Mouse (Mus musculus): ENCODE measurements around the gene Fam20a. TPM values are rescaled to one million over a fixed set of nuclear protein-coding genes. Genes with fewer than 3 reads are reported as not detected.

Fam20a gene
- polyA plus RNA-seq, 1 experiment = 72.4 TPM

- peaks cover 34% of the 10 kb centered on the region for H3K79me2 ChIP-seq (ENCODE audit: control insufficient read depth, insufficient read depth)
- peak overlapping the region; percentile 87 for H3K4me2 ChIP-seq (ENCODE audit: low read depth)
- peak overlapping the region; percentile 59 for H3K4me3 ChIP-seq
- TF ChIP-seq TCF12 (IDR thresholded peaks at IDR 0.05; ENCODE audit: insufficient read depth, poor library complexity, severe bottlenecking) (no peak), POLR2AphosphoS2 (IDR thresholded peaks at IDR 0.05; ENCODE audit: insufficient read length, low read depth) (peak; percentile 49), E2F4 (IDR thresholded peaks at IDR 0.05; ENCODE audit: insufficient read depth) (no peak), MYOG (IDR thresholded peaks at IDR 0.05; ENCODE audit: control insufficient read depth in 1 of 3, insufficient read depth in 1 of 3, insufficient read length in 2 of 3, low read depth in 2 of 3) (no peak), MYOD1 (IDR thresholded peaks at IDR 0.05; ENCODE audit: control insufficient read depth in 1 of 3, insufficient read length in 2 of 3, low read depth in 2 of 3) (no peak), REST (IDR thresholded peaks at IDR 0.05; ENCODE audit: insufficient read depth, insufficient read length) (no peak), POLR2A (IDR thresholded peaks at IDR 0.05; ENCODE audit: insufficient read length, low read depth) (peak; percentile 67), MAX (IDR thresholded peaks at IDR 0.05; ENCODE audit: low read depth) (no peak)
- peak overlapping the region; percentile 32 for H3ac ChIP-seq (ENCODE audit: control insufficient read depth, insufficient read length)
- H3K27me3 ChIP-seq (ENCODE audit: control insufficient read depth, insufficient read depth, insufficient read length) = no peaks in the 10 kb centered on the region
- no peaks in the 10 kb centered on the region for H3K36me3 ChIP-seq (ENCODE audit: control insufficient read depth, insufficient read depth)
Measured at GRCm38 (mm10) chr11:109721320-109721780, 729 bp downstream of the Fam20a start.

- H3K79me2 ChIP-seq (ENCODE audit: control insufficient read depth, insufficient read depth) = peaks cover 38% of the 10 kb centered on the region
- H3K27me3 ChIP-seq (ENCODE audit: control insufficient read depth, insufficient read depth, insufficient read length) = no peaks in the 10 kb centered on the region
- H3K4me2 ChIP-seq (ENCODE audit: low read depth) = peak overlapping the region; percentile 87
- H3ac ChIP-seq (ENCODE audit: control insufficient read depth, insufficient read length) = peak overlapping the region; percentile 32
- H3K4me3 ChIP-seq = peak overlapping the region; percentile 59
- no peak for TF ChIP-seq TCF12 (IDR thresholded peaks at IDR 0.05; ENCODE audit: insufficient read depth, poor library complexity, severe bottlenecking)
- peak in 1 of 3 experiments; percentile 24 for TF ChIP-seq MYOG (IDR thresholded peaks at IDR 0.05; ENCODE audit: control insufficient read depth in 1 of 3, insufficient read depth in 1 of 3, insufficient read length in 2 of 3, low read depth in 2 of 3)
- TF ChIP-seq MYOD1 (IDR thresholded peaks at IDR 0.05; ENCODE audit: control insufficient read depth in 1 of 3, insufficient read length in 2 of 3, low read depth in 2 of 3) = peak in 2 of 3 experiments; percentile 20 to 30
- TF ChIP-seq POLR2A (IDR thresholded peaks at IDR 0.05; ENCODE audit: insufficient read length, low read depth) = peak; percentile 37
- H3K36me3 ChIP-seq (ENCODE audit: control insufficient read depth, insufficient read depth) = no peaks in the 10 kb centered on the region
Measured at GRCm38 (mm10) chr11:109720809-109721319, 1.2 kb downstream of the Fam20a start.

- Histone ChIP-seq H3K79me2 (ENCODE audit: control insufficient read depth, insufficient read depth) (peaks cover 45% of the 10 kb centered on the region), H3K4me2 (ENCODE audit: low read depth) (peak overlapping the region; percentile 87), H3K27me3 (ENCODE audit: control insufficient read depth, insufficient read depth, insufficient read length) (no peaks in the 10 kb centered on the region), H3ac (ENCODE audit: control insufficient read depth, insufficient read length) (no peak overlapping the region), H3K36me3 (ENCODE audit: control insufficient read depth, insufficient read depth) (no peaks in the 10 kb centered on the region), H3K4me3 (peak overlapping the region; percentile 59)
- TF ChIP-seq REST (IDR thresholded peaks at IDR 0.05; ENCODE audit: insufficient read depth, insufficient read length) = no peak
- TF ChIP-seq POLR2AphosphoS2 (IDR thresholded peaks at IDR 0.05; ENCODE audit: insufficient read length, low read depth) = no peak
- TF ChIP-seq E2F4 (IDR thresholded peaks at IDR 0.05; ENCODE audit: insufficient read depth) = no peak
- TF ChIP-seq SRF (IDR thresholded peaks at IDR 0.05; ENCODE audit: control insufficient read depth, insufficient read length, low read depth) = no peak
- TF ChIP-seq POLR2A (IDR thresholded peaks at IDR 0.05; ENCODE audit: insufficient read length, low read depth) = no peak
- TF ChIP-seq CEBPB (IDR thresholded peaks at IDR 0.05; ENCODE audit: insufficient read depth, poor library complexity, severe bottlenecking) = no peak
- TF ChIP-seq TCF12 (IDR thresholded peaks at IDR 0.05; ENCODE audit: insufficient read depth, poor library complexity, severe bottlenecking) = no peak
- no peak for TF ChIP-seq MYOG (IDR thresholded peaks at IDR 0.05; ENCODE audit: control insufficient read depth in 1 of 3, insufficient read depth in 1 of 3, insufficient read length in 2 of 3, low read depth in 2 of 3)
- TF ChIP-seq TCF3 (IDR thresholded peaks at IDR 0.05; ENCODE audit: insufficient read length, low read depth) = no peak
Measured at GRCm38 (mm10) chr11:109719399-109719798, 2.7 kb downstream of the Fam20a start.

DNA sequence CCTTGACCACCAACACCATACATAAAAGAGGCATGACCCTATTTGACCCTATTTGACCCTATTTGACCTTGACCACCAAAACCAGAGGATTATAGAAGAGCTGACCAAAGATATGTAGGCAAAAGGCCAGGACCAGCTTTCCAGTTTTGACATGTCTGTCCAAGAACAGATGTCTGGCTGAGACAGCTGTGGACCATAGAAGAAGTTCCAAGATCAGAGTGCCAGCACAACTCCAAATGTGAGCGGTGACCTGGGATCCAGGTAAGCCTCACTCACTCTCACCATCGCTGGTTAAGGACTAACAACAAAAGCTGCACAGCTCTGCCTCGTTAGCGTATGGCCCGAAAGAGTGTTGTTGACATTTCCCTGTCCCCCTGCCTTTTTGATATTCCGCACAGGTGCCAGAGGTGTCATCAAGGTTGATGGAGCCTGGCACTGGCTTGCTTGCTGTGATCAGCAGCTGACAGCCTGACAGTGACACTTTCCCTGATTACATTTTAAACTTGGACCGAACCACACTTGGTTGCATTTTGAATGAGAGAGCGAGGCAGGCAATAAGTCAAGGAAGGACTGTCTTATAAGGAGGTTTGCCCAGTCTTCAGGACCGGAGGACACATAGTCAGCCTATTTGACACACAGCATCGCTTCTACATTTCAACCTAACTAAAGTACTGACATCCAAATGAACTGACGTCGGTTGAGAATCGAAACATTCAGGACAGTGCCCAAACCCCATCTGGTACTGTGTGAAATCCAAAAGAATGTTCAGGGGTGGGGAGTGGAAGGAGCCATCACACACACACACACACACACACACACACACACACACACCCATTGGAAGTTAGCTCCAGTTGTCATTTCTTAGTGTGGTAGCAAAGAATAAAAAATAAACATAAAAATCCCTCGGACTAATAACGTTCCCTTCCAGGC, 3.8 kb downstream of the Fam20a start:
- no peaks in the 10 kb centered on the region for H3K27me3 ChIP-seq (ENCODE audit: control insufficient read depth, insufficient read depth, insufficient read length)
- no peak overlapping the region for H3ac ChIP-seq (ENCODE audit: control insufficient read depth, insufficient read length)
- peaks cover 51% of the 10 kb centered on the region for H3K79me2 ChIP-seq (ENCODE audit: control insufficient read depth, insufficient read depth)
- peak in 2 of 3 experiments; percentile 51 to 63 for TF ChIP-seq MYOD1 (IDR thresholded peaks at IDR 0.05; ENCODE audit: control insufficient read depth in 1 of 3, insufficient read length in 2 of 3, low read depth in 2 of 3)
- peak; percentile 62 for TF ChIP-seq TCF12 (IDR thresholded peaks at IDR 0.05; ENCODE audit: insufficient read depth, poor library complexity, severe bottlenecking)
- TF ChIP-seq SRF (IDR thresholded peaks at IDR 0.05; ENCODE audit: control insufficient read depth, insufficient read length, low read depth) = no peak
- TF ChIP-seq MYOG (IDR thresholded peaks at IDR 0.05; ENCODE audit: control insufficient read depth in 1 of 3, insufficient read depth in 1 of 3, insufficient read length in 2 of 3, low read depth in 2 of 3) = peak in 2 of 3 experiments; percentile 61 to 65
- peak overlapping the region; percentile 59 for H3K4me3 ChIP-seq
- H3K4me2 ChIP-seq (ENCODE audit: low read depth) = peak overlapping the region; percentile 87
- H3K36me3 ChIP-seq (ENCODE audit: control insufficient read depth, insufficient read depth) = no peaks in the 10 kb centered on the region

- TF ChIP-seq MAX (IDR thresholded peaks at IDR 0.05; ENCODE audit: low read depth) = no peak
- no peak for TF ChIP-seq REST (IDR thresholded peaks at IDR 0.05; ENCODE audit: insufficient read depth, insufficient read length)
- no peak for TF ChIP-seq POLR2A (IDR thresholded peaks at IDR 0.05; ENCODE audit: insufficient read length, low read depth)
- TF ChIP-seq E2F4 (IDR thresholded peaks at IDR 0.05; ENCODE audit: insufficient read depth) = no peak
- TF ChIP-seq MYOG (IDR thresholded peaks at IDR 0.05; ENCODE audit: control insufficient read depth in 1 of 3, insufficient read depth in 1 of 3, insufficient read length in 2 of 3, low read depth in 2 of 3) = no peak
- TF ChIP-seq TCF3 (IDR thresholded peaks at IDR 0.05; ENCODE audit: insufficient read length, low read depth) = no peak
- no peak for TF ChIP-seq USF1 (IDR thresholded peaks at IDR 0.05; ENCODE audit: low read depth)
- TF ChIP-seq MYOD1 (IDR thresholded peaks at IDR 0.05; ENCODE audit: control insufficient read depth in 1 of 3, insufficient read length in 2 of 3, low read depth in 2 of 3) = no peak
- no peak for TF ChIP-seq POLR2AphosphoS2 (IDR thresholded peaks at IDR 0.05; ENCODE audit: insufficient read length, low read depth)
- no peak for TF ChIP-seq CEBPB (IDR thresholded peaks at IDR 0.05; ENCODE audit: insufficient read depth, poor library complexity, severe bottlenecking)
- no peak for TF ChIP-seq TCF12 (IDR thresholded peaks at IDR 0.05; ENCODE audit: insufficient read depth, poor library complexity, severe bottlenecking)
- no peak for TF ChIP-seq SRF (IDR thresholded peaks at IDR 0.05; ENCODE audit: control insufficient read depth, insufficient read length, low read depth)
- H3K4me2 ChIP-seq (ENCODE audit: low read depth) = peak overlapping the region; percentile 87
Measured at GRCm38 (mm10) chr11:109717448-109717847, 4.6 kb downstream of the Fam20a start.

More at GRCm38 (mm10) chr11:109717448-109717847, 4.6 kb downstream of the Fam20a start:
- Histone ChIP-seq H3K79me2 (ENCODE audit: control insufficient read depth, insufficient read depth) (peaks cover 59% of the 10 kb centered on the region), H3ac (ENCODE audit: control insufficient read depth, insufficient read length) (no peak overlapping the region), H3K36me3 (ENCODE audit: control insufficient read depth, insufficient read depth) (no peaks in the 10 kb centered on the region), H3K4me3 (no peak overlapping the region), H3K27me3 (ENCODE audit: control insufficient read depth, insufficient read depth, insufficient read length) (no peaks in the 10 kb centered on the region)
